Mouse (Mus musculus): ENCODE results near the gene St8sia4. TPM values are rescaled to one million over a fixed set of nuclear protein-coding genes. Genes with fewer than 3 reads are reported as not detected.
A peak's percentile ranks its signal among the peaks of the same experiment; 100 is the strongest.

St8sia4 gene
- total and polyA plus RNA-seq, 3 experiments, result 0.81 to 1.3 TPM; not detected in 1

DNA sequence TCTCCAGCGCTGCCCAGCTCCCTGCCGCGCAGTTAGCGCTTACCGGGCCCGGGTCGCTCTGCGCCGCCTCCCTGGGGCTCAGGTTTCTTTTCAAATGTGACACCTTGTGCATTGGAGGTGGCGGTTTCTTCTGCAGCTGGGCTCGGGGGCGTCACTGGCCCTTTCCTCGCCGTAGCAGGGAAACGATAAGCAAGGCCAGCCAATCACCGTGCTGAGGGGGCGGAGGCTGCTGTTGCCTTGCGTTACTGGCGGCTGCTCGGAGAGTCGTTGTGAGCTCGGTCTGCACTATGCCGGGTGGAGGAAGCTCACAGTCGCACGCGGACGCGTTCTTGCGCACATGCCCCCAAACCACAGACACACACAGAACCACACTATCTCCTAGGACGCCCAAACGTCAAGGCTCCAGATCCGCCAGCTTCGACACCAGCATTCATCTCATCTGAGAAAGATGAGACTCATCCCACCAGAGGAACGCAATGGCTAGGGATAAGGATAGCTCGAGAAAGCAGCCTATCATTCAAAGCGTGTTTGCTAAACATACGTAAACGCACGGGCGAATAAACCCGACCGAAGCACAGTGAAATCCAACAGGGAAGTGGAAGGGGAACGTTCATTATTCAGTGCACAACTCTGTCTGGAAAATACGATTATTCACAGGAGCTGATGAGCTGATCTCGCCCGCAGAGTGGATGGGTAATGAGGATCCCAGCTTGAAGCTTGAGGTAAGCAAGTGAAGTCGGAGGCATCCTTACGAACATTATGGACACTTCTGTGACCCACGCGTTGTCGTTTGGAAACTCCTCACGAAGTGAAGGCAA, at the start of gene St8sia4 (continued):
- TF ChIP-seq EP300 (IDR thresholded peaks at IDR 0.05; ENCODE audit: low read depth in 1 of 2, low read length in 2 of 2), result peak; percentile 14 to 56; a peak in 3 of 4 replicates
- TF ChIP-seq SMC3 (IDR thresholded peaks at IDR 0.05; ENCODE audit: low read depth, low read length), result no peak
- peak; percentile 89 for TF ChIP-seq POLR2AphosphoS2 (IDR thresholded peaks at IDR 0.05; ENCODE audit: low read length)
- TF ChIP-seq MEF2A (IDR thresholded peaks at IDR 0.05; ENCODE audit: extremely low read depth, insufficient replicate concordance, low read depth, low read length, poor library complexity, severe bottlenecking), result no peak

- DNase-seq (ENCODE audit: low read depth, low spot score), result no peak
- Histone ChIP-seq H3K4me3 (ENCODE audit: control insufficient read depth in 1 of 2, insufficient read depth in 1 of 2, low read depth in 2 of 2, low read length in 2 of 2) (no peak overlapping the region), H3K79me2 (ENCODE audit: control insufficient read depth, insufficient read depth, low read length, poor library complexity) (no peaks in the 10 kb centered on the region), H3K27me3 (ENCODE audit: control insufficient read depth in 1 of 2, insufficient read depth in 2 of 2, low read length in 2 of 2) (no peaks in the 10 kb centered on the region), H3K9ac (ENCODE audit: control insufficient read depth, low read depth, low read length, poor library complexity, severe bottlenecking) (no peak overlapping the region), H3K9me3 (replicated peaks; ENCODE audit: insufficient read depth, low read length) (no peaks in the 10 kb centered on the region), H3K4me1 (ENCODE audit: control insufficient read depth in 1 of 2, insufficient read depth in 2 of 2, low read length in 2 of 2) (no peaks in the 10 kb centered on the region; a peak in 1 of 4 replicates), H3K36me3 (ENCODE audit: control insufficient read depth in 1 of 2, insufficient read depth in 2 of 2, low read length in 2 of 2) (peaks cover 0 to 2% of the 10 kb centered on the region in 2 experiments; a peak in 2 of 4 replicates), H3K27ac (ENCODE audit: control insufficient read depth, low read depth, low read length) (no peak overlapping the region)
- TF ChIP-seq MYB (IDR thresholded peaks at IDR 0.05; ENCODE audit: low read depth, low read length) (no peak), POLR2AphosphoS5 (IDR thresholded peaks at IDR 0.05; ENCODE audit: borderline replicate concordance, low read depth, low read length) (no peak), HCFC1 (IDR thresholded peaks at IDR 0.05; ENCODE audit: low read depth, low read length) (no peak), ELF1 (IDR thresholded peaks at IDR 0.05; ENCODE audit: low read depth, low read length) (no peak), ZC3H11A (IDR thresholded peaks at IDR 0.05; ENCODE audit: low read depth, low read length) (no peak), USF2 (IDR thresholded peaks at IDR 0.05; ENCODE audit: borderline replicate concordance in 1 of 2, insufficient read depth in 1 of 2, low read depth in 1 of 2, low read length in 2 of 2) (no peak), BHLHE40 (IDR thresholded peaks at IDR 0.05; ENCODE audit: borderline replicate concordance, low read depth, low read length) (no peak)
Measured at GRCm38 (mm10) chr1:95709181-95709580, 41.8 kb upstream of the St8sia4 start.

GRCm38 (mm10) chr1:95699903-95700302, 32.5 kb upstream of the St8sia4 start:
- H3K9ac ChIP-seq (ENCODE audit: control insufficient read depth, low read depth, low read length, poor library complexity, severe bottlenecking), result no peak overlapping the region
- no peak for TF ChIP-seq MEF2A (IDR thresholded peaks at IDR 0.05; ENCODE audit: extremely low read depth, insufficient replicate concordance, low read depth, low read length, poor library complexity, severe bottlenecking)
- no peak for TF ChIP-seq TAL1 (IDR thresholded peaks at IDR 0.05; ENCODE audit: low read length)
- TF ChIP-seq GATA1 (IDR thresholded peaks at IDR 0.05; ENCODE audit: low read depth, low read length), result 0 out of 2 replicates have a peak, but pooled peaks have one; percentile 35
- no peak for TF ChIP-seq BHLHE40 (IDR thresholded peaks at IDR 0.05; ENCODE audit: borderline replicate concordance, low read depth, low read length)
- no peak for TF ChIP-seq UBTF (IDR thresholded peaks at IDR 0.05; ENCODE audit: borderline replicate concordance, insufficient read depth, low read depth, low read length)
- TF ChIP-seq CHD2 (IDR thresholded peaks at IDR 0.05; ENCODE audit: low read length), result no peak
- TF ChIP-seq MAX (IDR thresholded peaks at IDR 0.05; ENCODE audit: low read length), result no peak
- TF ChIP-seq CHD1 (IDR thresholded peaks at IDR 0.05; ENCODE audit: low read depth, low read length), result no peak
- no peak for TF ChIP-seq RAD21 (IDR thresholded peaks at IDR 0.05; ENCODE audit: low read depth, low read length)
- TF ChIP-seq EP300 (IDR thresholded peaks at IDR 0.05; ENCODE audit: low read depth in 1 of 2, low read length in 2 of 2), result peak; percentile 62 to 68
- no peak for TF ChIP-seq POLR2AphosphoS5 (IDR thresholded peaks at IDR 0.05; ENCODE audit: borderline replicate concordance, low read depth, low read length)
- TF ChIP-seq NRF1 (IDR thresholded peaks at IDR 0.05; ENCODE audit: insufficient read depth, low read depth, low read length, poor library complexity, severe bottlenecking), result no peak
- no peak for TF ChIP-seq MYB (IDR thresholded peaks at IDR 0.05; ENCODE audit: low read depth, low read length)
- TF ChIP-seq GABPA (IDR thresholded peaks at IDR 0.05; ENCODE audit: low read depth, low read length), result no peak
- no peak for TF ChIP-seq JUND (IDR thresholded peaks at IDR 0.05; ENCODE audit: low read depth, low read length)
- TF ChIP-seq TCF12 (IDR thresholded peaks at IDR 0.05; ENCODE audit: low read depth, low read length), result 0 out of 2 replicates have a peak, but pooled peaks have one; percentile 19
- TF ChIP-seq TBP (IDR thresholded peaks at IDR 0.05; ENCODE audit: low read depth, low read length), result no peak
- TF ChIP-seq ZC3H11A (IDR thresholded peaks at IDR 0.05; ENCODE audit: low read depth, low read length), result no peak
- TF ChIP-seq ZMIZ1 (IDR thresholded peaks at IDR 0.05; ENCODE audit: low read depth, low read length), result no peak
- no peak for TF ChIP-seq NELFE (IDR thresholded peaks at IDR 0.05; ENCODE audit: low read depth, low read length)

More at GRCm38 (mm10) chr1:95699903-95700302, 32.5 kb upstream of the St8sia4 start:
- no peaks in the 10 kb centered on the region for H3K27me3 ChIP-seq (ENCODE audit: control insufficient read depth in 1 of 2, insufficient read depth in 2 of 2, low read length in 2 of 2)
- H3K4me3 ChIP-seq (ENCODE audit: control insufficient read depth in 1 of 2, insufficient read depth in 1 of 2, low read depth in 2 of 2, low read length in 2 of 2), result no peak overlapping the region
- peaks cover 2 to 3% of the 10 kb centered on the region in 2 experiments; a peak in 1 of 4 replicates for H3K4me1 ChIP-seq (ENCODE audit: control insufficient read depth in 1 of 2, insufficient read depth in 2 of 2, low read length in 2 of 2)
- H3K27ac ChIP-seq (ENCODE audit: control insufficient read depth, low read depth, low read length), result no peak overlapping the region
- H3K36me3 ChIP-seq (ENCODE audit: control insufficient read depth in 1 of 2, insufficient read depth in 2 of 2, low read length in 2 of 2), result peaks cover 0 to 13% of the 10 kb centered on the region in 2 experiments; a peak in 2 of 4 replicates
- H3K9me3 ChIP-seq (replicated peaks; ENCODE audit: insufficient read depth, low read length), result no peaks in the 10 kb centered on the region
- H3K79me2 ChIP-seq (ENCODE audit: control insufficient read depth, insufficient read depth, low read length, poor library complexity), result no peaks in the 10 kb centered on the region
- DNase-seq (ENCODE audit: low read depth, low spot score), result peak; percentile 58

Measured in MEL (cell line).